Mouse (Mus musculus) stomach, postnatal 0 days (tissue): ENCODE measurements around the gene Josd1.

Source experiments
- CTCF ChIP-seq: IDR thresholded peaks from 2 replicates; pipeline ENCODE4 v1.5.1; 2016; ENCODE audit warnings: antibody characterized with exemption, low read depth, mild to moderate bottlenecking, moderate library complexity
- EP300 ChIP-seq: optimal IDR thresholded peaks from 2 replicates; pipeline ENCODE3; 2016; ENCODE audit warnings: antibody characterized with exemption

DNA sequence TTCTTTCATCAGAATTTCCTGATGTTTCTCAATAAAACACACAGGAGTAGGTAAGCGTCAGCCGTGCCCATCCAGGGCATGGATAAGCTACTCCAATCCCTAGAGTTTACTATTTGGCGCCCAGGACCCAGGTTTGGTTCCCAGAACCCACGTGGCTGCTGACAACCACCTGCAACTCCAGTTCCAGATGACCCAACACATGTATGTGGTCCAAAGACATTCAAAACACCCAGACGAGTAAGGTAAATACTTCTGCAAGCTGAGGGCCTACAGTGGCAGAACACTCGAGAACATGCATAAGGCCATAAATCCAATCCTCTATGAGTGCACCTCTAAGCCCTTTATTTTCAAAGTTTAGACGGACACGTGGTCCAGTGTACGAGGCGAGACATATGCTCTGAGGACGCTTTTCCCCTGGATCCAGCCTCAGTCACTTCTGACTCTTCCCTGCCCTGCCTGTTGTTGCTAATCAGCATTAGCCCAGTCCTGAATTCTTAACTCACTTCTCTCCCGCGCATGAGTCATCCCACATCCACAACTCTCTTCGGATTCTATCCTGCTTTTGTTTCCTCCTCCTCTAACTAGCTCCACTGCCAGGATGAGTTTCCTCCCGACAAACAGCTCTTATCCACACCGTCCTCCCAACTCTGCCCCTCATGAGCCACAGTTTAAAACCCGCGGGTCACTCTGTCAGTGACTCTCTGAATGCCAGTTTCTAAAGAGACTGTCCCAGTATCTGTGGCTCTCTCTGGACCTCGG, 3.8 kb downstream of the Josd1 start:
- no peak for TF ChIP-seq CTCF
- TF ChIP-seq EP300: no peak
